Mouse (Mus musculus) lung, embryonic 15.5 days (tissue): ENCODE results near the gene Spred2. TPM values are rescaled to one million over a fixed set of nuclear protein-coding genes. Genes with fewer than 3 reads are reported as not detected.

ENCODE experiments used
- ATAC-seq: fragments of 200-750 bp; cut with Nextera tagmentation; 2 replicates; pipeline ENCODE4 v1.8.0; 2017; ENCODE audit warnings: moderate number of reproducible peaks, borderline replicate concordance; ENCODE audit not compliant: low FRiP score, low TSS enrichment; ENCODE audit errors: extremely low read depth
- H3K27ac ChIP-seq: fragments of 300-500 bp; sonication (generic); 2 replicates; pipeline ENCODE4 v1.5.1; 2015; ENCODE audit warnings: moderate library complexity, mild to moderate bottlenecking, inconsistent platforms
- H3K27me3 ChIP-seq: fragments of 300-500 bp; sonication (generic); 2 replicates; pipeline ENCODE4 v1.6.1; 2015; ENCODE audit warnings: inconsistent platforms
- H3K36me3 ChIP-seq: fragments of 300-500 bp; sonication (generic); 2 replicates; pipeline ENCODE4 v1.6.1; 2015; ENCODE audit warnings: inconsistent platforms
- H3K4me1 ChIP-seq: fragments of 300-500 bp; sonication (generic); 2 replicates; pipeline ENCODE4 v1.6.1; 2015; ENCODE audit warnings: inconsistent platforms
- H3K4me2 ChIP-seq: fragments of 300-500 bp; sonication (generic); 2 replicates; pipeline ENCODE4 v1.6.1; 2015; ENCODE audit warnings: inconsistent platforms, mild to moderate bottlenecking, moderate library complexity
- H3K4me3 ChIP-seq: fragments of 300-500 bp; sonication (generic); 2 replicates; pipeline ENCODE4 v1.5.1; 2015; ENCODE audit warnings: mild to moderate bottlenecking, inconsistent platforms
- H3K9ac ChIP-seq: fragments of 300-500 bp; sonication (generic); 2 replicates; pipeline ENCODE4 v1.6.1; 2015; ENCODE audit warnings: inconsistent platforms
- H3K9me3 ChIP-seq: fragments of 300-500 bp; sonication (generic); 2 replicates; pipeline ENCODE4 v1.6.1; 2016; ENCODE audit warnings: inconsistent platforms
- WGBS: fragments of 180-500 bp; shearing (Covaris S2); methylation state at CpG from one replicate; pipeline ENCODE4 v1.1.7; 2015; 5-methylcytosine and 5-hydroxymethylcytosine counted together
- polyA plus RNA-seq: library from polyadenylated mRNA; unstranded; fragments of >200 nt; fragmentation: Nextera tagmentation; extraction: Ambion mirVana; gene quantifications from 2 replicates; pipeline ENCODE4 v1.2.1, GENCODE M21; 2015

The Spred2 gene
- polyA plus RNA-seq, 1 experiment from 2014 or later: 6.3 TPM

DNA sequence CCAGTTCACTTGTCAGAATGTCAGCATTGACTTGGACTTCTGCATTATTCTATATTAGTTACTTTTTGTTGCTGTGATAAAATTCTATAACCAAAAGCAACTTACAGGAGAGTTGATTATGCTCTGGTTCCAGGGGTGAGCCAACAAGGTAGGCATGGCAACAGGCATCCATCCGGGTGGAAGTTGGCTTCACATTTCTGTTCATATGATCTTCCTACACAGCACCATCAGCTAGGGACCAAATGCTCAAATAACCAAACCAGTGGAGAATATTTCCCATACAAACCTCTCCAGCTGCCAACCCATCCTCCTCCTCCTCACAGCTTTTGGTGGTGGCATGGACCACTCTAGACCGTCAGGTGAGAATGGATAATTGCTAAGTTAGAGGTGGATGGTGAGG, 51.9 kb downstream of the Spred2 start:
- no peak overlapping the region for H3K4me2 ChIP-seq
- 88% methylated on average over 2 of the region's 2 CpGs for WGBS
- H3K36me3 ChIP-seq: no peaks in the 10 kb centered on the region
- no peak for ATAC-seq
- no peaks in the 10 kb centered on the region for H3K27me3 ChIP-seq
- H3K9ac ChIP-seq: no peak overlapping the region
- H3K27ac ChIP-seq: no peak overlapping the region
- no peak overlapping the region for H3K4me3 ChIP-seq
- no peaks in the 10 kb centered on the region for H3K9me3 ChIP-seq
- H3K4me1 ChIP-seq: peaks cover 31% of the 10 kb centered on the region

DNA sequence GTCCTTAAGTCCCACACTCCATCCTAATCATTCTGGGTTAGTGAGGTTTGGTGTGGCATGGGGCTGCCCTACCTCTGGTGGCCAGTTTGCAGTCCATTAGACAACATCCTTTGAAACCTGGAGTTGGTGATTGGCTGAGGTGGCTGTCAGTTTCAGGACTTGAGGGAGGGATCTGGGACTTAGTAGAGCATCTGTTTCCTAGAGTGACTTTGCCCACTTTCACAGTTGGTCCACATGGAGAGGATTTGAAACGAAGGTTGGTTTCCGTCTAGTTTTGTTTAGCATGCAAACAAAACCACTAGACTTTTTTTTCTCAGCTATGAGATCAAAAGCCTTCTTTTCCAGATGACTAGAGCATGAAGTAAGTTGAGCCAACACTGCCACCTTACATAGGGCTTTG, 53.5 kb downstream of the Spred2 start:
- WGBS: 36% methylated on average over 2 of the region's 2 CpGs
- Histone ChIP-seq H3K36me3 (no peaks in the 10 kb centered on the region), H3K4me3 (no peak overlapping the region), H3K4me2 (no peak overlapping the region), H3K27me3 (no peaks in the 10 kb centered on the region), H3K9me3 (no peaks in the 10 kb centered on the region), H3K27ac (no peak overlapping the region), H3K9ac (no peak overlapping the region), H3K4me1 (peaks cover 43% of the 10 kb centered on the region)
- no peak for ATAC-seq

DNA sequence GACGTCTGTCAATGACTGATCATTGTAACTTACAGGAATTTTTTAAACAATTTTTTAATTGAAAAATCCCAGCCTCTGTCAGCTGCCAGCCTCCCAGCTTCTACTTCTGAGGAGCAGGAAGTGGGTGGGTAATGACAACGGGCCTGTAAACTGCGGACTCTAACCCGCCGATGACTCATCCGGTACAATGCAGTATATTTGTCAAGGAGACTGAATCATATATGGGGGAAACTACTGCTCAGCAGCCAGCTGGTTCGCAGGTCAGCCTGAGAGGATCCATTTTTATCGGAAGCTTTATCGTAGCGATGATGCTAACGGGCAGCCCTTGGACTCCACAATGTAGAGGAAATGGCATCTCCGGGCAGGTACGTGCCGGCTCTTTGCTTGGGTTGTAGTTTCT, 55.2 kb downstream of the Spred2 start:
- ATAC-seq: no peak
- Histone ChIP-seq H3K4me1 (peaks cover 58% of the 10 kb centered on the region), H3K9ac (no peak overlapping the region), H3K9me3 (no peaks in the 10 kb centered on the region), H3K4me3 (no peak overlapping the region), H3K4me2 (peak overlapping the region; percentile 16; the same call in 1 of the 2 replicates), H3K36me3 (no peaks in the 10 kb centered on the region), H3K27ac (0 out of 2 replicates have a peak overlapping the region, but pooled peaks have one; percentile 10), H3K27me3 (no peaks in the 10 kb centered on the region)
- 39% methylated on average over 14 of the region's 14 CpGs for WGBS

DNA sequence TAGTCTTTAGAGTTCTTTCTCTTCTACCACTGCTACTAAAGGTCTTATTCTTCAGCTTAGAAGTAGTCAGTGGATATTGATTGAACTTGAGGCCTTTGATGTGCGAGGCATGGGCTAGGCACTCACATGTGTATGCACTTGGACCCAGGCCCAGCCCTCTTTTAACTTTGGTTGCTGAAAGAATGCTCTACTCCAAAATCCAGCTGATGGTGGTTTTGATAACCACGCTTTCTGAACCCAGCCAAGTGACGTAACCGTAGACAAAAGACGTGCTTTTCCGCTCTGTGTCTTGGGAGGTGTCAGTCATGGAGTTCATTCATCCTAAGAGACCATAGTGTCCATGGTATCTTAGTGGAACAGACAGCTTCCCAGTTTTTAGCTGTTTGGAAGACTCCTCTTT, 57.9 kb downstream of the Spred2 start:
- Histone ChIP-seq H3K9ac (no peak overlapping the region), H3K27ac (peak overlapping the region; percentile 71; the same call in 1 of the 2 replicates)
- 35% methylated on average over 6 of the region's 6 CpGs for WGBS

DNA sequence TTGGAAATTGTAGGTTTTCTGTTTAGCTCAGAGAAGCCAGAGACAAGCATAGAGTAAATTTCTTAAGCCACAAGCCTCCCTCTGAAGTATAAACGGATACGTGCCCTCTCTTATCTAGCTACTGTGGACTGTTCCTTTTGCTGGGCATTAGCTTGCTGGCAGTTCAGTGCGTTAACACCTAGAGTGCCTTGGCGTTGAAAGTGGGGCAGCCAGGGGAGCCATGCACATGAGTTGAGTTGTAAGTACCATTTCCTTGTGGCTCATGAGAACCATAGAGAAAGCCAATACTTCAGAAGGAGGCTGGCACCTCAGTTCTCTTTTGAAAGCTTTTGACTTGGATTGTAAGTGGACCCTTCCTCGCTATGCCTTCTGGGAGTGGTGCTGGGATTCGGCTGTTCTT, 58.6 kb downstream of the Spred2 start:
- no peak overlapping the region for H3K9ac ChIP-seq
- peak overlapping the region; percentile 71 for H3K27ac ChIP-seq
- H3K36me3 ChIP-seq: no peaks in the 10 kb centered on the region
- H3K9me3 ChIP-seq: no peaks in the 10 kb centered on the region
- ATAC-seq: no peak
- 32% methylated on average over 6 of the region's 6 CpGs for WGBS
- no peak overlapping the region for H3K4me2 ChIP-seq
- no peak overlapping the region for H3K4me3 ChIP-seq
- no peaks in the 10 kb centered on the region for H3K27me3 ChIP-seq
- H3K4me1 ChIP-seq: peaks cover 74% of the 10 kb centered on the region

More for the DNA sequence above, 57.9 kb downstream of the Spred2 start:
- Histone ChIP-seq H3K4me2 (no peak overlapping the region), H3K4me1 (peaks cover 72% of the 10 kb centered on the region), H3K36me3 (no peaks in the 10 kb centered on the region), H3K27me3 (no peaks in the 10 kb centered on the region), H3K9me3 (no peaks in the 10 kb centered on the region), H3K4me3 (no peak overlapping the region)
- ATAC-seq: peak; percentile 12; the same call in 1 of the 2 replicates

DNA sequence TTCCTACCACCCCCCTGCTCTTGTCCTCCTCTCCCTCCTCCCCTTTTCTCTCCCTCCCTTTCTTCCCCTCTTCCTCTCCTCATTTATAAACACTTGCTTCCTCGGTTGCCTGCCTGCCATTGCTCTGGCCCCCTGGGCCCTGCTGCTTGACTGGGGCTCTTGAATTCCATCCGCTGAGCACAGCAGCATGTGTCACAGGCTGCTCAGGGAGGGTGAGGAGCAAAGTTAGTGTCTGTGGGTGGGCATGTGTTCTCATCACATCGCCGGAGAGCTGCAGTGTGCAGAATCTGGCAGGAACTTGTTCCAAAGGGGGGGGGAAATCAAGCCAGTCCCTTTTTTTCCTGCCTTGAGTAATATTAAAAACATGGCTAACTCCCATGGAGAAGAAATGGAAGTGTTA, 59.1 kb downstream of the Spred2 start:
- Histone ChIP-seq H3K4me1 (peaks cover 72% of the 10 kb centered on the region), H3K27ac (peak overlapping the region; percentile 71), H3K9me3 (no peaks in the 10 kb centered on the region), H3K9ac (no peak overlapping the region), H3K27me3 (no peaks in the 10 kb centered on the region), H3K4me2 (no peak overlapping the region; the same call in 1 of the 2 replicates), H3K4me3 (no peak overlapping the region), H3K36me3 (no peaks in the 10 kb centered on the region)
- peak; percentile 37; the same call in 1 of the 2 replicates for ATAC-seq
- WGBS: 16% methylated on average over 4 of the region's 4 CpGs

DNA sequence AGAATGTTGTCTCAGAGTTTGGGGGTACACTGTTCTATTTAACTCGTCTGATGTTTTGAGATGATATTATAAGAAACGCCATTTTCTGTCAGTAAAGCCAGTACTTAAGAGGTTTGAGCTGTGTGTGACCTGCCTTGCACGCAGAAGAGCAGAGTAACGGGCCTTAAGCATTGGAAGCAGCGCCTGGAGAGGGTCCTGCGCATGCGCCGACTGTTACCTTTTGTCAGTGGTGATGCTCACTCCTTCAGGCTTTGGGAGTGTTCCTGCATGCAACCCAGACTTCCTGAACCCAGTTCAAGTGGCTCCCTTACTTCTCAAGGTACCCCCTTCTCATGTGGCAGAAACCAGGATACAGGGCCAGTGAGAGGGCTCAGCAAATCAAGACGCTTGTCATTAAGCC, 59.9 kb downstream of the Spred2 start:
- Histone ChIP-seq H3K27ac (no peak overlapping the region), H3K27me3 (no peaks in the 10 kb centered on the region), H3K4me2 (no peak overlapping the region), H3K4me3 (no peak overlapping the region), H3K9ac (no peak overlapping the region), H3K36me3 (no peaks in the 10 kb centered on the region), H3K4me1 (peaks cover 71% of the 10 kb centered on the region), H3K9me3 (no peaks in the 10 kb centered on the region)
- 92% methylated on average over 9 of the region's 9 CpGs for WGBS
- ATAC-seq: no peak

DNA sequence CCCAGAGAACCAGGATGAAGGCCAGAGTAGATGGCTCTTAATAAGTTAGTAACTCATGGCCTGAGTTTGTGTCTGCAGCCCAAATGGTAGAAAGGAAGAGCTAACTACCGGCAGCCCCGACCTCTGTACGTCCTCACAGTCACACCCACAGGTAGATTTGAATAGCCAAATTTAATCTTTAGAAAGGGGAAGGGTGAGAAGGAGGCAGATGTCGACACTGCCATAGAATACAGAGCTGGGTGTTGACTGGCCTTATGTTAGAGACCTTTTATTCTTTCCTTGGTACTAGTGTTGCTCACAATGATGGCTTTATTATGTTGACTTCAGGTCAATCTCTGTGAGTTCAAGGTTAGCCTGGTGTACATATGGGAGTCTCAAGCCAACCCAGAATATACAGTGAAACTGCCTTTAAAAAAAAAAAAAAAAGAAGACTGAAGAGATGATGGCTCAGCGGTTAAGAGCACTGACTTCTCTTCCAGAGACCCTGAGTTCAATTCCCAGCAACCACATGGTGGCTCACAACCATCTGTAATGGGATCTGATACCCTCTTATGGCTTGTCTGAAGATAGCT, 61.2 kb downstream of the Spred2 start:
- ATAC-seq: no peak
- no peaks in the 10 kb centered on the region for H3K27me3 ChIP-seq
- no peak overlapping the region for H3K4me3 ChIP-seq
- no peak overlapping the region for H3K9ac ChIP-seq
- no peaks in the 10 kb centered on the region for H3K9me3 ChIP-seq
- peaks cover 65% of the 10 kb centered on the region for H3K4me1 ChIP-seq
- no peak overlapping the region for H3K27ac ChIP-seq
- 80% methylated on average over 5 of the region's 5 CpGs for WGBS
- H3K36me3 ChIP-seq: no peaks in the 10 kb centered on the region
- H3K4me2 ChIP-seq: no peak overlapping the region

DNA sequence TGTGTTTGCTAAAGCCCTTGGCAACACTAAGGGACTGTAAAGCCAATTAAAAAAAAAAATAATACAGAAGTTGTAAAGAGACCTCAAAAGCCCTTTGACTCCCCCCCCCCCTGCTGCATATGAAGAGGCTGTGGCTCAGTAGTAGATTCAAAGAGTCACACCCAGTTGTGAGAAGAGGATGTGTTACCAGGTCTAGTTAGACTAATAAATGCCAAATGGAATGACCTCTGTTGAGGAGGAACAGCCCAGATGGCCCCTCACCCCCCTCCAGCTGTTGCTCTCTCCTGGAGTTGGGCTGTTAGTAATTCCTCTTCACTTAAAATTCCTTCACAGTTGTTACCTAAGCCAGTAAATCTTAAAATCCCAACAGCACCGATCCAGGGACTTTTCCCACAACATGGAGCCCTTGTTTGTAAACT, 62.3 kb downstream of the Spred2 start:
- Histone ChIP-seq H3K27ac (peak overlapping the region; percentile 21; the same call in 1 of the 2 replicates), H3K4me3 (no peak overlapping the region), H3K27me3 (no peaks in the 10 kb centered on the region), H3K36me3 (no peaks in the 10 kb centered on the region), H3K9me3 (no peaks in the 10 kb centered on the region), H3K4me2 (no peak overlapping the region), H3K9ac (no peak overlapping the region), H3K4me1 (peaks cover 71% of the 10 kb centered on the region)
- 6% methylated on average over 1 of the region's 1 CpGs for WGBS
- ATAC-seq: no peak

DNA sequence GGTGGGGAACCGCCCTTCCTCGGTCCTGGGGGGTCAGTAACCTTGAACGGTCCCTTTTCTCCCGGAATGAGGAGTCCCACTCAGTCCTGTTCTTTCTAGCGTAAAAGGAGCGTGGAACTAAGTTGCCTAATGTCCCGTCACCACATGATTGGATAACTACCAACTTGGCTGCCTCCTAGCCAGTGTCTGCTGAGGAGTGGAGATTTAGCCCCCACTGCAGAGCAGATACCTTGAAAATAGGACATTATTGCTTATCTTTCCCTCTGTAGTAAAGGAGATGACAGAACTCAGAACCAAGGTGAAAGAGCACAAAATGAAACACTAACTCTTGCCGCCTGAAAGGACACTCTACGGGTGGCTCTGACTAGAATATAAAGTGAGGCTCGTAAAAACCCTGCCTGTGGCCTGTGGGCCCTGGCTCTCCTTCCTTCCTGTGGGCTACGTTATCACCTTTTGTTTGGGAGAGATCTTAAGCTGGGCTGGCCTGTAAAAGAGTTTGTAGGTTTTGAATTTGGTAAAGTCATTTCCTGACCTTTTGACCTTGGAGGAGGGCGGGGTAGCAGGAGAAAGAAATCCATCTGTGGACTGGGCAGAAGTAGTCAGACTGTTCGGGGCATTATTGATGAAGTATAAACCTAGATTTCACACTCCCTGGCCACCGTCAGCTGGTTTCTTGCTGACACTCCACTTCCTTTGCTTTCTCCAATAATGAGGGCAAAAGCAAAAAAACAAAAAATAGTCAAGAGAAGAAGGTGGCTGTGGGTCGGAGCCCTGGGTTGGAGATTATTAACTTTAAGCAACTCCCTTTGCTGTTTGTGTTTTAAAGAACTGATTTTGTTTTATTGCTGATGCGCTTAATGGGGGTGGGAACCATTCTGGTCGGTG, 62.9 kb downstream of the Spred2 start:
- ATAC-seq: peak; percentile 24; the same call in 1 of the 2 replicates
- Histone ChIP-seq H3K27me3 (no peaks in the 10 kb centered on the region), H3K4me2 (no peak overlapping the region), H3K9me3 (no peaks in the 10 kb centered on the region), H3K4me1 (peaks cover 71% of the 10 kb centered on the region), H3K4me3 (no peak overlapping the region), H3K36me3 (no peaks in the 10 kb centered on the region), H3K9ac (no peak overlapping the region), H3K27ac (peak overlapping the region; percentile 21; the same call in 1 of the 2 replicates)
- 32% methylated on average over 17 of the region's 17 CpGs for WGBS

DNA sequence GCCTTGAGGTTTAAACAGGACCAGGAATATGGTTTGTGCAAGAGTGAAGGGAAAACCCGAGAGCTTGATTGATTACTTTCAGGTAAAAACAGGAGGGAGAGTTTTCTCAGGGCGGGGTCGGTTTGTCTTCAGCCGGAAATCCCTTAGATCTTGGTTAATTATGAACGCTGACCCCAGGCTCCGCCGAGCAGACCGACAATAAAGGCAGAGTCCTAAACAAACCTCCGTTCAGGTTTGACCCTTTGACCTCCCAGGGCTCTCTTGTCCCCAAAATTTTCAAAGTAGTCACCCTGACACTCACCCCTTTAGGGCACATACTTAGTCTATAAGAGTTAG, 63.5 kb downstream of the Spred2 start:
- H3K27ac ChIP-seq: no peak overlapping the region
- no peak overlapping the region for H3K4me2 ChIP-seq
- no peak for ATAC-seq

DNA sequence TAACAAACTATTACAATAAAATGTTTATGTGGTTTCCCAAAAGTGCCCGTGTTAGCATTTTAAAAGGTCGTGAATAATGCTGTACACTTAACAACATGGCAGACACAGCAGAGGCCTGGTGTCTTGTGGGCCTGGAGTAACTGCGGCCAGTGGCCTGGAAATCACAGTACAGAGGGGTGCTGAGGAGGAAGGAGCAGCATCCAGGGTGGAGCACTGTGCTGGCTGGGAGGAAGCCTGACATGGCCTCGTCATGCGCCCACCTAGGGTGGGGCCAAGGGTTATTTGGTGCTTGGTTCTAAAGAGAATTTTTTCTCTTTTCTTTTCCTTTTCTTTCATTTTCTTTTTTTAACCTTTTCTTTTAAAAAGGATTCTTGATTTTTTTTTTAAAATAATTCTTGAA, 64.0 kb downstream of the Spred2 start:
- no peak for ATAC-seq
- Histone ChIP-seq H3K27me3 (no peaks in the 10 kb centered on the region), H3K9ac (no peak overlapping the region), H3K27ac (no peak overlapping the region), H3K4me1 (peaks cover 71% of the 10 kb centered on the region), H3K4me3 (no peak overlapping the region), H3K36me3 (no peaks in the 10 kb centered on the region), H3K4me2 (no peak overlapping the region), H3K9me3 (no peaks in the 10 kb centered on the region)
- WGBS: 73% methylated on average over 5 of the region's 5 CpGs

More for the DNA sequence above, 63.5 kb downstream of the Spred2 start:
- no peaks in the 10 kb centered on the region for H3K27me3 ChIP-seq
- no peak overlapping the region for H3K9ac ChIP-seq
- no peaks in the 10 kb centered on the region for H3K9me3 ChIP-seq
- H3K36me3 ChIP-seq: no peaks in the 10 kb centered on the region
- 32% methylated on average over 9 of the region's 9 CpGs for WGBS
- H3K4me1 ChIP-seq: peaks cover 71% of the 10 kb centered on the region
- no peak overlapping the region for H3K4me3 ChIP-seq
